Mouse (Mus musculus) liver, embryonic 14.5 days (tissue): ENCODE measurements around the gene Tnpo3. TPM values are rescaled to one million over a fixed set of nuclear protein-coding genes. Genes with fewer than 3 reads are reported as not detected.

Experiments
- ATAC-seq: fragments of 200-750 bp; cut with Nextera tagmentation; 2 replicates; pipeline ENCODE4 v1.8.0; 2017; ENCODE audit warnings: moderate number of reproducible peaks, mild to moderate bottlenecking, moderate library complexity; ENCODE audit not compliant: insufficient read depth
- DNase-seq, 3 experiments: peaks; one replicate each; pipeline ENCODE4 v3.0.0-alpha.2; 2012 to 2013; ENCODE audit warnings: low read depth in 3 of 3, low spot score in 3 of 3
- H3K27ac ChIP-seq: fragments of 300-500 bp; sonication (generic); 2 replicates; pipeline ENCODE4 v1.5.1; 2014; ENCODE audit warnings: moderate library complexity, mild to moderate bottlenecking, control low read depth, inconsistent platforms
- H3K27me3 ChIP-seq: fragments of 300-500 bp; sonication (generic); 2 replicates; pipeline ENCODE4 v1.6.1; 2014; ENCODE audit warnings: mild to moderate bottlenecking, low read length, moderate library complexity; ENCODE audit not compliant: control insufficient read depth, insufficient read depth
- H3K36me3 ChIP-seq: fragments of 300-500 bp; sonication (generic); replicated peaks from 2 replicates; pipeline ENCODE4 v1.6.1; 2014; ENCODE audit warnings: low read depth; ENCODE audit not compliant: control insufficient read depth, insufficient read depth
- H3K4me1 ChIP-seq, 2 experiments: fragments of 200-500 bp in 1 of 2; fragments of 300-500 bp in 1 of 2; sonication (generic) in 1 of 2; replicated peaks; 2 replicates each; pipeline ENCODE4 v1.6.1; 2012 to 2014; ENCODE audit warnings: antibody characterized with exemption in 1 of 2, inconsistent platforms in 1 of 2, low read length in 1 of 2; ENCODE audit not compliant: control insufficient read depth in 2 of 2, insufficient read depth in 2 of 2
- H3K4me2 ChIP-seq: fragments of 300-500 bp; sonication (generic); 2 replicates; pipeline ENCODE4 v1.6.1; 2014; ENCODE audit warnings: low read depth, mild to moderate bottlenecking, control low read depth, moderate library complexity
- H3K4me3 ChIP-seq, 2 experiments: fragments of 200-500 bp in 1 of 2; fragments of 300-500 bp in 1 of 2; sonication (generic) in 1 of 2; 2 replicates each; pipeline ENCODE4 v1.5.1; 2012 to 2014; ENCODE audit warnings: low read depth in 2 of 2, low read length in 2 of 2, mild to moderate bottlenecking in 2 of 2, control low read depth in 1 of 2, inconsistent platforms in 1 of 2, moderate library complexity in 1 of 2; ENCODE audit not compliant: insufficient read depth in 1 of 2
- H3K9ac ChIP-seq: fragments of 300-500 bp; sonication (generic); replicated peaks from 2 replicates; pipeline ENCODE4 v1.6.1; 2014; ENCODE audit warnings: mild to moderate bottlenecking, control low read depth, moderate library complexity
- H3K9me3 ChIP-seq: fragments of 300-500 bp; sonication (generic); 2 replicates; pipeline ENCODE4 v1.6.1; 2016; ENCODE audit warnings: low read length, mixed read lengths; ENCODE audit not compliant: control insufficient read depth
- CTCF ChIP-seq: IDR thresholded peaks from 2 replicates; pipeline ENCODE4 v1.5.1; 2016; ENCODE audit warnings: antibody characterized with exemption, low read depth, control low read depth
- EP300 ChIP-seq: IDR thresholded peaks from 2 replicates; pipeline ENCODE4 v1.6.1; 2016; ENCODE audit warnings: antibody characterized with exemption, low read depth
- WGBS: fragments of 180-500 bp; shearing (Covaris S2); extraction: QIAGEN DNeasy Blood & Tissue Kit; methylation state at CpG from one replicate; pipeline ENCODE4 v1.1.7; 2014; ENCODE audit not compliant: insufficient replicate concordance; 5-methylcytosine and 5-hydroxymethylcytosine counted together
- polyA plus RNA-seq, 2 experiments: library from polyadenylated mRNA; depleted of rRNA in 1 of 2; stranded (reverse) in 1 of 2; unstranded in 1 of 2; fragments of >200 nt; fragmentation: Nextera tagmentation in 1 of 2; extraction: Ambion mirVana in 1 of 2; gene quantifications; 2 replicates each; pipeline versions ENCODE4 v1.2.1 to v1.2.3; 2012 to 2014

Gene Tnpo3
- polyA plus RNA-seq, 2 experiments: 27.8 to 30.5 TPM

DNA sequence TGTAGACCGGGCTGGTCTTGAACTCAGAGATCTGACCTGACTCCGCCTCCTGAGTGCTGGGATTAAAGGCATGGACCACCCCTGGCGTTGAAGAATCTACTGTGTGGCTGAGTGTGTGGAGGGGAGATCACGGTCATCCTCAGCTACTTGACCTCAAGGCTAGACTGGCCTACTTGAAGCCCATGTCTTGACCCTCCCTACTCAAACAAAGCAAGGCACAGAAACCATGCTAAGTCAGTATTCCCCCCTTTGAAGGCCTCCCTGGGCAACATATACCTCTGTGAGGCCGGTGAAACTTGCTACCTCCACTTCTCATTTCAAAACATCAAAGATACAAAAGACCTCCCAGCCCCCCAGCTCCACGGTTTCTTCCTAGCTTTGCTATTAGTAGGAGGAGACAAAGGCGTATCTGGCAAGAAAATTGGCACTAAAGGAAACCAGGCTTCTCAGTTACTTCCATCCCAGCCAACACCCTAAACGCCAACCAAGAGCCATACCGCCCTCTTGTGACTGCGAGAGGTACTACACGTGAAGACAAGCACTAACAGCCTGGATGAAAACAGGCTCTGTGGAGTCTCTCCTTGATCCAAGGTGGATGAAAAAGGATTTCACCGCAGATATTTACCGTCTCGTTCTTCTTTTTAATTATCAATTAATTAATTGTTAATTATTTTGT, 39.9 kb upstream of the Tnpo3 start:
- H3K4me2 ChIP-seq: no peak overlapping the region
- 25% methylated on average over 14 of the region's 14 CpGs for WGBS
- DNase-seq: peak; percentile 67 to 74 (median 72)
- no peaks in the 10 kb centered on the region for H3K36me3 ChIP-seq
- H3K9me3 ChIP-seq: no peaks in the 10 kb centered on the region
- H3K27ac ChIP-seq: no peak overlapping the region
- ATAC-seq: no peak
- no peak overlapping the region for H3K4me3 ChIP-seq
- TF ChIP-seq CTCF (peak; percentile 97), EP300 (no peak)
- H3K9ac ChIP-seq: no peak overlapping the region
- no peaks in the 10 kb centered on the region for H3K4me1 ChIP-seq
- H3K27me3 ChIP-seq: no peaks in the 10 kb centered on the region

DNA sequence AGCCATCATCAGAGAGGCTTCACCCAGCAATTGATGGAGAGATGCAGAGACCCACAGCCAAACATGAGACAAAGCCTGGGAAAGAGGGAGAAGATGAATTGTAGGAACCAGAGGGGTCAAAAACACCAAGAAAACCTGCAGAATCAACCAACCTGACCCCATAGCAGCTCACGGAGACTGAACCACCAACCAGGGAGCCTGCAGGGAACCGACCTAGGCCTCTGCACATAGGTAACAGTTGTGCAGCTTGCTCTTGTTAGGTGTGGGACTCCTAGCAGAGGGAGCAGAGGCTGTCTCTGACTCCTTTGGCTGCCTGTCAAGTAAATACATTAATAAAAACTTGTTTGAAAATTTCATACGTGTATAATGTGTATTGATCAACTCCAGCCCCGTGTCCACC, 32.1 kb upstream of the Tnpo3 start:
- H3K27ac ChIP-seq: no peak overlapping the region
- H3K36me3 ChIP-seq: no peaks in the 10 kb centered on the region
- H3K9ac ChIP-seq: no peak overlapping the region
- DNase-seq (no peak), ATAC-seq (no peak)
- TF ChIP-seq CTCF (no peak), EP300 (no peak)
- no peaks in the 10 kb centered on the region; the same call in 1 of the 2 replicates for H3K27me3 ChIP-seq
- H3K9me3 ChIP-seq: no peaks in the 10 kb centered on the region
- H3K4me1 ChIP-seq: no peaks in the 10 kb centered on the region
- WGBS: 61% methylated on average over 4 of the region's 4 CpGs
- no peak overlapping the region for H3K4me2 ChIP-seq
- H3K4me3 ChIP-seq: no peak overlapping the region

DNA sequence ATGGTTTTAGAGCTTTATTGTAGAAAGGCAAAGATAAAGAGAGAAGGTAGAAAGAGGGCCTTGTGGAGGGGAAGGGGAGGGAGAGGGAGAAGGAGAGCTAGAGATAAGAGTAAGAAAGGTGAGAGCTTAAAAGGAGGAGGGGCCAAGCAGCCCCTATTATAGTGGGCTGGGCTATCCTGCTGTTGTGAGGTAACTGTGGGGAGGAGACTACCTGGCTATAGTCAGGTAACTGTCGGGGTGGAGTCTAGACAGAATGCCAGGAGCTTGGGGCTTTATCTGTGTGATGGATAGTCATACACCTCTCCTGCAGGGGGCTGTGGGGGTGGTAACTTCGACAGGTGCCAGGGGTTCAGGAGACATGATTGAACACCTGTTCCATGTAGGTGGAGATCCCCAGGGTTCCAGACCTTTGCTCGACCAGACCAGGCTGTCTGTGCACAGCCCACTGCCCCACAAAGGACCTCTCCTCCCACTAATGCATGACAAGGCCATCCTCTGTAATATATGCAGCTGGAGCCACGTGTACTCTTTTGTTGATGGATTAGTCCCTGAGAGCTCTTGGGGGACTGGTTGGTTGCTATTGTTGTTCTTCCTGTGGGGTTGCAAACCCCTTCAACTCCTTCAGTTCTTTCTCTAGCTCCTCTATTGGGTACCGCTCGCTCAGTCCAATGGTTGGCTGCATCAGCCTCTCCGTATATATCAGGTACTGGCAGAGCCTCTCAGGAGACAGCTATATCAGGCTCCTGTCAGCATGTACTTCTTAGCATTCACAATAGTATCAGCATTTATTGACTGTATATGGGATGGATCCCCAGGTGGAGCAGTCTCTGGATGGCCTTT, 30.1 kb upstream of the Tnpo3 start:
- Histone ChIP-seq H3K9me3 (no peaks in the 10 kb centered on the region), H3K4me2 (no peak overlapping the region), H3K4me3 (no peak overlapping the region), H3K4me1 (no peaks in the 10 kb centered on the region), H3K36me3 (no peaks in the 10 kb centered on the region), H3K27ac (no peak overlapping the region), H3K9ac (no peak overlapping the region), H3K27me3 (no peaks in the 10 kb centered on the region; the same call in 1 of the 2 replicates)
- WGBS: 27% methylated on average over 7 of the region's 7 CpGs
- DNase-seq (no peak), ATAC-seq (no peak)
- TF ChIP-seq CTCF (no peak), EP300 (no peak)

DNA sequence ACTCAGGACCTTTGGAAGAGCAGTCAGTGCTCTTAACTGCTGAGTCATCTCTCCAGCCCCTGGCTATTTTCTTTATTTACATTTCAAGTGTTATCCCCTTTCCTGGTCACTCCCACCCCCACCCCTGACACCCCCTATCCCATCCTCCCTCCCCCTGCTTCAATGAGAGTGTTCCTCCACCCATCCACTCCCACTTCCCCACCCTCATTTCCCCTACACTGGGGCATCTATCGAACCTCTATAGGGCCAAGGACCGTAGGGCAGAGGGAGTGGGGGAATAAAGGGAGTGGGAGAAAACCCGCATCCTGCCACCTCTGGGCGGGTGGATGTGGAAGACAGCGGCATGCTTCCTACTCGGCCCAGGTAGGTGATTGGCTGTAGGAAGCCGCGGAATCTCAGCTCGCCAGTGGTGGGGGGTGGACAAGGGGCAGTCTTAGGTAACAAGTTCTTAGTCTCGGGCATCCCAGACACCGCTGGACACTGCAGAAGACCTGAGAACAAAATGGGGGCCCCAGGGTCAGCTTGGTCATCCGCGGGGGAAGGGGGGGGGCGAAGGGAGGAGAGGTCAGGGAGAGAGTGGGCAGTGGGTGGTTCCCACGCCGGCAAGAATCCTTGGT, 29.3 kb upstream of the Tnpo3 start:
- H3K4me2 ChIP-seq: no peak overlapping the region
- ATAC-seq: no peak
- no peaks in the 10 kb centered on the region; the same call in 1 of the 2 replicates for H3K27me3 ChIP-seq
- no peak overlapping the region for H3K9ac ChIP-seq
- no peaks in the 10 kb centered on the region for H3K36me3 ChIP-seq
- 7% methylated on average over 16 of the region's 16 CpGs for WGBS
- H3K4me1 ChIP-seq: no peaks in the 10 kb centered on the region
- no peak for DNase-seq
- no peak for TF ChIP-seq CTCF
- TF ChIP-seq EP300: no peak
- H3K9me3 ChIP-seq: no peaks in the 10 kb centered on the region
- H3K27ac ChIP-seq: no peak overlapping the region
- no peak overlapping the region for H3K4me3 ChIP-seq
